Comparison of ENCODE assay signal across 21 mouse cellular contexts in genomic region chr13:48614525-48614924, GRCm38 (mm10). TPM values are rescaled to one million over a fixed set of nuclear protein-coding genes. Genes with fewer than 3 reads are reported as not detected.
"Had no signal": no experiment of that assay in that cellular context is flagged by ENCODE, and none has a peak within 500 bp of the region (broad histone marks: within the 10 kb centered on the region; RNA-seq: fewer than 3 reads in every experiment).

No protein-coding gene starts in this region.

- DNase-seq: liver, postnatal 0 days; lung, embryonic 14.5 days; lung, postnatal 10 days; lung, postnatal 4 days; midbrain, embryonic 14.5 days; retina, postnatal 1 day; right cerebral cortex, adult 18-20 months; right cerebral cortex, postnatal 25 days; right cerebral cortex, postnatal 4 days; spleen, adult 18-20 months; thymus, adult 2 months; thymus, postnatal 25 days; thymus, postnatal 4 days had no signal

- H3K27me3 ChIP-seq: midbrain, embryonic 12.5 days; neural tube, embryonic 13.5 days; neural tube, embryonic 15.5 days had no signal

- H3K36me3 ChIP-seq: midbrain, embryonic 12.5 days had no signal

- ATAC-seq: liver, postnatal 0 days; midbrain, embryonic 16.5 days had no signal

- H3K4me1 ChIP-seq: midbrain, embryonic 10.5 days; midbrain, embryonic 12.5 days; neural tube, embryonic 15.5 days had no signal

- H3K4me3 ChIP-seq: midbrain, embryonic 10.5 days; midbrain, embryonic 12.5 days; myocyte; neural tube, embryonic 13.5 days; neural tube, embryonic 15.5 days had no signal

- H3K9ac ChIP-seq: liver, postnatal 0 days; lung, embryonic 14.5 days; midbrain, embryonic 12.5 days; neural tube, embryonic 13.5 days; neural tube, embryonic 15.5 days had no signal

- H3K4me2 ChIP-seq: lung, embryonic 14.5 days; midbrain, embryonic 12.5 days; neural tube, embryonic 13.5 days; neural tube, embryonic 15.5 days had no signal

- H3K9me3 ChIP-seq: neural tube, embryonic 15.5 days had no signal

- H3K27ac ChIP-seq: midbrain, embryonic 10.5 days; midbrain, embryonic 12.5 days; neural tube, embryonic 13.5 days; neural tube, embryonic 15.5 days had no signal

RNA-seq across cellular contexts. Expression of gene Barx1, which starts 48.3 kb away (rescaled TPM):
- polyA plus RNA-seq: midbrain, embryonic 14.5 days; midbrain, embryonic 16.5 days; myocyte; neural tube, embryonic 11.5 days; urinary bladder, adult 2 months had no signal
